Mouse (Mus musculus) embryonic facial prominence, embryonic 12.5 days (tissue): ENCODE measurements at regions not wholly inside any gene's neighbourhood (a gene's known extent, or its start where the extent isn't known, plus 50 kb on each side); places are given as distances from the start of the nearest gene placed in this dataset.
A peak's percentile ranks its signal among the peaks of the same experiment; 100 is the strongest.

Experiments used
- ATAC-seq: fragments of 200-750 bp; cut with Nextera tagmentation; 2 replicates; pipeline ENCODE4 v1.8.0; 2017; ENCODE audit not compliant: insufficient number of reproducible peaks, insufficient read depth, low FRiP score, low TSS enrichment
- H3K27ac ChIP-seq: fragments of 300-500 bp; sonication (generic); 2 replicates; pipeline ENCODE4 v1.5.1; 2016; ENCODE audit warnings: mild to moderate bottlenecking
- H3K27me3 ChIP-seq: fragments of 300-500 bp; sonication (generic); 2 replicates; pipeline ENCODE4 v1.6.1; 2016; ENCODE audit warnings: mild to moderate bottlenecking, moderate library complexity
- H3K36me3 ChIP-seq: fragments of 300-500 bp; sonication (generic); 2 replicates; pipeline ENCODE4 v1.6.1; 2016; ENCODE audit warnings: mild to moderate bottlenecking
- H3K4me1 ChIP-seq: fragments of 300-500 bp; sonication (generic); 2 replicates; pipeline ENCODE4 v1.6.1; 2016
- H3K4me2 ChIP-seq: fragments of 300-500 bp; sonication (generic); replicated peaks from 2 replicates; pipeline ENCODE4 v1.6.1; 2016; ENCODE audit warnings: mild to moderate bottlenecking, moderate library complexity
- H3K4me3 ChIP-seq: fragments of 300-500 bp; sonication (generic); 2 replicates; pipeline ENCODE4 v1.5.1; 2016; ENCODE audit warnings: mild to moderate bottlenecking
- H3K9ac ChIP-seq: fragments of 300-500 bp; sonication (generic); 2 replicates; pipeline ENCODE4 v1.6.1; 2016; ENCODE audit warnings: mild to moderate bottlenecking, moderate library complexity
- H3K9me3 ChIP-seq: fragments of 300-500 bp; sonication (generic); 2 replicates; pipeline ENCODE4 v1.6.1; 2016; ENCODE audit warnings: mild to moderate bottlenecking, moderate library complexity
- WGBS: fragments of 180-500 bp; shearing (Covaris S2); methylation state at CpG from one replicate; pipeline ENCODE4 v1.1.7; 2016; 5-methylcytosine and 5-hydroxymethylcytosine counted together

GRCm38 (mm10) chr2:45692819-45693218 lies 575.6 kb upstream of the Zeb2 start:
- no peak overlapping the region for H3K27ac ChIP-seq
- no peaks in the 10 kb centered on the region for H3K27me3 ChIP-seq
- no peak overlapping the region for H3K9ac ChIP-seq
- H3K4me1 ChIP-seq, result no peaks in the 10 kb centered on the region
- no peak for ATAC-seq
- no peaks in the 10 kb centered on the region for H3K9me3 ChIP-seq
- H3K4me2 ChIP-seq, result no peak overlapping the region
- no peak overlapping the region for H3K4me3 ChIP-seq
- WGBS, result 93% methylated on average over 1 of the region's 1 CpGs
- H3K36me3 ChIP-seq, result no peaks in the 10 kb centered on the region

GRCm38 (mm10) chr2:45688996-45689395 lies 571.8 kb upstream of the Zeb2 start:
- no peak overlapping the region for H3K9ac ChIP-seq
- no peaks in the 10 kb centered on the region for H3K36me3 ChIP-seq
- no peaks in the 10 kb centered on the region for H3K9me3 ChIP-seq
- no peak overlapping the region for H3K4me3 ChIP-seq
- H3K27ac ChIP-seq, result no peak overlapping the region
- H3K4me2 ChIP-seq, result no peak overlapping the region
- no peak for ATAC-seq
- H3K27me3 ChIP-seq, result no peaks in the 10 kb centered on the region
- 97% methylated on average over 1 of the region's 1 CpGs for WGBS
- no peaks in the 10 kb centered on the region for H3K4me1 ChIP-seq

- ATAC-seq, result no peak
- 78% methylated on average over 1 of the region's 1 CpGs for WGBS
- H3K4me3 ChIP-seq, result no peak overlapping the region
These were observed 564.1 kb upstream of the Zeb2 start for GRCm38 (mm10) chr2:45681251-45681650.

GRCm38 (mm10) chr2:45679101-45679895 lies 562.1 kb upstream of the Zeb2 start:
- ATAC-seq, result no peak
- Histone ChIP-seq H3K9me3 (no peaks in the 10 kb centered on the region), H3K9ac (no peak overlapping the region), H3K27me3 (no peaks in the 10 kb centered on the region), H3K4me3 (no peak overlapping the region), H3K27ac (no peak overlapping the region), H3K36me3 (no peaks in the 10 kb centered on the region), H3K4me2 (no peak overlapping the region), H3K4me1 (no peaks in the 10 kb centered on the region)
- 63% methylated on average over 10 of the region's 10 CpGs for WGBS

More at GRCm38 (mm10) chr2:45681251-45681650, 564.1 kb upstream of the Zeb2 start:
- Histone ChIP-seq H3K36me3 (no peaks in the 10 kb centered on the region), H3K4me1 (no peaks in the 10 kb centered on the region), H3K27ac (no peak overlapping the region), H3K27me3 (no peaks in the 10 kb centered on the region), H3K4me2 (no peak overlapping the region), H3K9me3 (no peaks in the 10 kb centered on the region), H3K9ac (no peak overlapping the region)

GRCm38 (mm10) chr2:45678685-45679084 lies 561.5 kb upstream of the Zeb2 start:
- H3K4me1 ChIP-seq, result no peaks in the 10 kb centered on the region
- no peak for ATAC-seq
- no peak overlapping the region for H3K9ac ChIP-seq
- H3K4me3 ChIP-seq, result no peak overlapping the region
- no peaks in the 10 kb centered on the region for H3K36me3 ChIP-seq
- H3K27me3 ChIP-seq, result no peaks in the 10 kb centered on the region
- no peaks in the 10 kb centered on the region for H3K9me3 ChIP-seq
- WGBS, result 36% methylated on average over 9 of the region's 9 CpGs
- H3K4me2 ChIP-seq, result peak overlapping the region; percentile 19; the same call in 1 of the 2 replicates
- no peak overlapping the region for H3K27ac ChIP-seq

GRCm38 (mm10) chr2:45675776-45676175 lies 558.6 kb upstream of the Zeb2 start:
- WGBS, result 69% methylated on average over 2 of the region's 2 CpGs
- H3K4me1 ChIP-seq, result no peaks in the 10 kb centered on the region
- no peaks in the 10 kb centered on the region for H3K36me3 ChIP-seq
- no peak overlapping the region for H3K9ac ChIP-seq
- H3K27me3 ChIP-seq, result no peaks in the 10 kb centered on the region
- no peak overlapping the region for H3K27ac ChIP-seq
- H3K4me2 ChIP-seq, result no peak overlapping the region
- no peaks in the 10 kb centered on the region for H3K9me3 ChIP-seq
- no peak overlapping the region for H3K4me3 ChIP-seq
- ATAC-seq, result no peak

GRCm38 (mm10) chr2:45656011-45656410 lies 538.8 kb upstream of the Zeb2 start:
- H3K4me1 ChIP-seq, result 0 out of 2 replicates have a peak, but pooled peaks cover under 1% of the 10 kb centered on the region
- no peak for ATAC-seq
- H3K27ac ChIP-seq, result no peak overlapping the region
- no peaks in the 10 kb centered on the region for H3K36me3 ChIP-seq
- no peak overlapping the region for H3K9ac ChIP-seq
- H3K4me2 ChIP-seq, result no peak overlapping the region
- H3K27me3 ChIP-seq, result no peaks in the 10 kb centered on the region
- H3K4me3 ChIP-seq, result no peak overlapping the region
- WGBS, result 20% methylated on average over 1 of the region's 1 CpGs
- no peaks in the 10 kb centered on the region for H3K9me3 ChIP-seq

- H3K4me3 ChIP-seq, result no peak overlapping the region
- no peak overlapping the region for H3K4me2 ChIP-seq
- no peaks in the 10 kb centered on the region for H3K4me1 ChIP-seq
- H3K9ac ChIP-seq, result no peak overlapping the region
- ATAC-seq, result no peak
- H3K27me3 ChIP-seq, result no peaks in the 10 kb centered on the region
- H3K9me3 ChIP-seq, result no peaks in the 10 kb centered on the region
- H3K36me3 ChIP-seq, result no peaks in the 10 kb centered on the region
- no peak overlapping the region for H3K27ac ChIP-seq
These were observed 537.5 kb upstream of the Zeb2 start for GRCm38 (mm10) chr2:45654693-45655092.

GRCm38 (mm10) chr2:45652977-45653376 lies 535.8 kb upstream of the Zeb2 start:
- Histone ChIP-seq H3K4me2 (no peak overlapping the region), H3K4me3 (no peak overlapping the region), H3K36me3 (no peaks in the 10 kb centered on the region), H3K9me3 (no peaks in the 10 kb centered on the region), H3K9ac (no peak overlapping the region), H3K4me1 (no peaks in the 10 kb centered on the region), H3K27ac (no peak overlapping the region), H3K27me3 (no peaks in the 10 kb centered on the region)
- 75% methylated on average over 3 of the region's 3 CpGs for WGBS
- ATAC-seq, result no peak

- Histone ChIP-seq H3K36me3 (no peaks in the 10 kb centered on the region), H3K27ac (no peak overlapping the region), H3K27me3 (no peaks in the 10 kb centered on the region), H3K9ac (no peak overlapping the region), H3K4me3 (no peak overlapping the region), H3K9me3 (no peaks in the 10 kb centered on the region), H3K4me2 (no peak overlapping the region), H3K4me1 (no peaks in the 10 kb centered on the region)
- ATAC-seq, result no peak
- WGBS, result 37% methylated on average over 5 of the region's 5 CpGs
These were observed 533.2 kb upstream of the Zeb2 start for GRCm38 (mm10) chr2:45650271-45650985.

GRCm38 (mm10) chr2:45647846-45648245 lies 530.7 kb upstream of the Zeb2 start:
- H3K36me3 ChIP-seq, result no peaks in the 10 kb centered on the region
- H3K9me3 ChIP-seq, result no peaks in the 10 kb centered on the region
- H3K4me3 ChIP-seq, result no peak overlapping the region
- H3K4me2 ChIP-seq, result no peak overlapping the region
- H3K4me1 ChIP-seq, result no peaks in the 10 kb centered on the region
- no peak for ATAC-seq
- no peak overlapping the region for H3K9ac ChIP-seq
- no peak overlapping the region for H3K27ac ChIP-seq
- 83% methylated on average over 3 of the region's 3 CpGs for WGBS
- H3K27me3 ChIP-seq, result no peaks in the 10 kb centered on the region

- H3K4me2 ChIP-seq, result no peak overlapping the region
- H3K36me3 ChIP-seq, result no peaks in the 10 kb centered on the region
- 33% methylated on average over 7 of the region's 7 CpGs for WGBS
- ATAC-seq, result no peak
- H3K27me3 ChIP-seq, result no peaks in the 10 kb centered on the region
- no peaks in the 10 kb centered on the region for H3K9me3 ChIP-seq
- H3K4me1 ChIP-seq, result 0 out of 2 replicates have a peak, but pooled peaks cover 4% of the 10 kb centered on the region
- no peak overlapping the region for H3K27ac ChIP-seq
- H3K9ac ChIP-seq, result no peak overlapping the region
- H3K4me3 ChIP-seq, result no peak overlapping the region
These were observed 512.9 kb upstream of the Zeb2 start for GRCm38 (mm10) chr2:45630081-45630480.
